Mouse (Mus musculus) small intestine, adult 2 months (tissue): ENCODE measurements around the gene Zscan29.

Source experiments
- CTCF ChIP-seq: fragments of 200-500 bp; IDR thresholded peaks from 2 replicates; pipeline ENCODE4 v1.5.1; 2012; ENCODE audit warnings: low read depth, mild to moderate bottlenecking, control low read depth, inconsistent platforms, low read length, moderate library complexity, mixed read lengths; ENCODE audit not compliant: insufficient replicate concordance, insufficient read length; ENCODE audit errors: extremely low read depth
- POLR2A ChIP-seq: fragments of 200-500 bp; IDR thresholded peaks from 2 replicates; pipeline ENCODE4 v1.6.1; 2012; ENCODE audit warnings: low read depth, mild to moderate bottlenecking, control low read depth, inconsistent platforms, low read length, moderate library complexity

GRCm38 (mm10) chr2:121139266-121140017 lies 31.5 kb downstream of the Zscan29 start:
- TF ChIP-seq CTCF: no peak
- TF ChIP-seq POLR2A: no peak
